Mouse (Mus musculus): ENCODE results near the gene Homer1.

The Homer1 gene

GRCm38 (mm10) chr13:93340555-93341278, 41.3 kb downstream of the Homer1 start:
- DNase-seq (ENCODE audit: low spot score in 2 of 2) = no peak

DNA sequence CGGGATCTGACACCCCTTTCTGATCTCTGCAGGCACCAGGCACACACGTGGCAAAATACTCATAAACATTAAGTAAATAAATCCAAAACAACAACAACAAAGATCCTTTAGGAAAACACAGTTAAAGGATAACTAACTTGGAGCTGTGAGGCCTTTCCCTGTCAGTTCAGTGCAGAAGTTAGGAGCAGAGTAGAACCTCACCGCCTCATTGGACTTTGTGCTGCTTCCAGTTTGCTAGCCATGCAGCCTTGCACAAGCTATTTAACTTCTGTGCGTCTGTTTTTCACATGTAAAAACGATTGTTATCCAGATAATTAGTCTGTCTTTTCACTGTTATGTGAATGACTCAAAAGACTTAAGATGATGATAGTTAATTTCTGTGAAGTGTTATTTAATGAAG, 43.2 kb downstream of the Homer1 start:
- DNase-seq (ENCODE audit: low spot score in 2 of 2) = no peak

DNA sequence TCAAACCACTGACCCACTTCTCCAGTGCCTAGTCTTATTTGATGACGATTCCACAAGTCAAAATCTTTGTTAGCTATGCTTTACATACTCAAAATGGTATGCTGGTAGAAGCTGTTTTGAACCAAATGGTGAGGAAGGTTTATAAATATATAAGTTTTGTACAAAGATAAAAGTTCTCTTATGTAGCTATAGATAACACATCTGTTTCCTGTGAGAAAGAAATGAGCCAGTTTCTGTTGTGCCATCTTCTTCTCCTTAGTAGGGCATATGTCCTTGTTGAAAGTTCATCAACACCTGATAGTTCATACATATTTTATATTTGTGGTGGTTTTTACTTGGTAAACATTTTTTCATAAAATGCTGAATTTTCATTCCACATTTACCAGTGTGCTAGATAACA, 45.0 kb downstream of the Homer1 start:
- DNase-seq (ENCODE audit: low spot score in 2 of 2) = no peak

DNA sequence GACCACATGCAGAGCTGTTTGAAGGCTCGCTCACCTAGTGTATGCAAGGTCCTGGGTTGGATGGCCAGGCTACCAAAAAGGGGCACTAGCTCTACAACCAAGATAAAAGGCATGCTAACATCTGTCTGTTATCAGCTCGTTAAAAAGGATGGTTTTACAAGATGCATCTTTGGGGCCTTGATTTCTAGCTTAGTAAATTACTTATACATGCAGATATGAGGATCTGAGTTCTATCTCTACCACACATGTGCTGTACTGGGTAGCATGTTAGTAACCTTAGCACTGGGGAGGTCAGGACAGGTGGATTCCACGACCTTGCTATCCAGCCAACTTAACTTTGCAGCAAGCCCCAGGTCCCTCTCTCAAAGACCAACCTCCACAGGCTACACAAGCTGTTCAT, 46.4 kb downstream of the Homer1 start:
- DNase-seq (ENCODE audit: low spot score in 2 of 2) = no peak

DNA sequence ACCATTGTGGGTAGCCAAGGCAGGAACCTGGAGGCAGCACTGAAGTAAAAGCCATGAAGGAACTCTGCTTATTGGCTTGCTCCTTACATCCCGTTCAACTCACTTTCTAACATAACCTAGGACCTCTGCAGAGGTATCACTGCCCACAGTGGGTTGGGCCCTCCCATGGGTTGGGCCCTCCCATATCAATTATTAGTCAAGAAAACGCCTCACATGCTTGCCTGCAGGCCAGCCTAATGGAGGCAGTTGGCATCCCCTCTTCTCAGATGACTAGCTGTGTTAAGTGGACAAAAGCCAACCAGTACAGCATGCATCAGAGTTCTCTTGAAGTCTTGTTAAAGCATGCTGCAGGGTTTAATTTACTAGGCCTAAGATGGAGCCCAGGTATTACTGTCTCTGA, 52.6 kb downstream of the Homer1 start:
- no peak for DNase-seq (ENCODE audit: low spot score in 2 of 2)

DNA sequence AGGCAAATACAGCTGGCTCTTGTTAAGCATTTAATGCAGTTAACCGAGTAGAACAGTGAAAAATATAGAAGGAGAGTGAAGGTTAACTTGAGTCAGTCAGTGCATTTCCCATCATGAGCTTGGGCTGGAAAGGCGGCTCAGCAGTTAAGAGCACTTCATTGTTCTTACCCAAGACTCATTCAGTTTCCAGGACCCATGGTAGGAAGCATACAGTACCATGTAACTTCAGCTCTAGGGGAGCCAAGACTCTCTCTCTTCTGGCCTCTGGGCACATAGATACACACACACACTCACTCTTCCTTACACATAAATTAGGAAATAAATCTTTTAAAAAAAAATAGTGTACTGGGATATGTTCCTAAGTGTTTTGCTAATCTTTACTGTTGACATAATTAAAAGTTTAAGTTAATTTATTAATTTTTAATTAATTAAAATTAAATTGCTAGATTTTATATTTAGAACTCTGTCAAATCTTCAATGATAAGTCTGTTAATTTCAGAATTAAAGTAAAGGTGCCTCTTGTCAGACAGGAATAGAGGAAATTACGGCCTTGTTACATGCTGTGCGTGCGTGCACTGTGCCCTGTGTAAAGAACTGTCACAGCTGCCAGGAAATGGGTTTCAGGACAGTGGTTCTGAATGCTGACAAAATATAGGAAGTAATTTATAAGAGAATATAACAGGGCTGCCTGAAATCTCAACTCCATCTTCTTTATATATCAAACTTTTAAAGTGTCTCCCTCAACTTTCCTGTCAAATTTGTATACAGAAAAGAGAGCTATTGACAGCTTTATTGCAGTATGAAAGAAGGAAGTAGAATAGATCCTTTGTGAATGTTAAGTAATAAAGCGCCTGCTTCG, 55.2 kb downstream of the Homer1 start:
- no peak for DNase-seq (ENCODE audit: low spot score in 2 of 2)

DNA sequence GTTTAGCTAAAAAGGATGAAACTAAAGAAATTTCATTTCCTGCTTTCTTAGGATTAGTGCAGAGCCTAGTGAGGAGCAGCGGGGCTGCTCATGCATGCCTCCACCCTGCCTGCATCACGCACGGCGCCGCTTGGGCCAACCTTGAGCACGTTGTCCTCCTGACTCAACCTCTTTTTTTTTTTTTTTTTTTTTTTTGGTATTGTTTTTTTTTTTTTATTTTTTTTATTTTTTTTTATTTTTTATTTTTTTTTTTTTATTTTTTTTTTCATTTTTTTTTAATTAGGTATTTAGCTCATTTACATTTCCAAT, 55.8 kb downstream of the Homer1 start:
- no peak for DNase-seq (ENCODE audit: low spot score in 2 of 2)

DNA sequence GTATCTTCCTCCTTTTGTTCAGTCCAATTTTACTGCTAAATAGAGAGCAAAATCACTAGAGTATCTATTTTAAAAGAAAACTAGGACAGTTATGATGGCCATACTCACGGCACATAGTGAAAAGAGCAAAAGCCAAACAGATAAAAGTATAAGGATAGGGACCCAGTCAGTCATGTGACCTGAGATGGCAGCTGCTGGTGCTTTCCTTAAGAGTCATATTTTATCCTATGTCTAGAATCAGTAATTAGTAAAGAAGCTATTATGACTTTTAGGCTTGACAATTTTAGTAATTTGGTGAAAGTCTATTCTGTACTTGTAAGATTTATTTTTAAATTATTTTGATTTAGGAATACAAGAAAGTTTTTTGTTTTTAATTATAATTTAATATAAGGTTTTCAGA, 59.1 kb downstream of the Homer1 start:
- DNase-seq (ENCODE audit: low spot score in 2 of 2) = no peak

GRCm38 (mm10) chr13:93367555-93367954, 68.1 kb downstream of the Homer1 start:
- no peak for DNase-seq (ENCODE audit: low spot score in 2 of 2)

DNA sequence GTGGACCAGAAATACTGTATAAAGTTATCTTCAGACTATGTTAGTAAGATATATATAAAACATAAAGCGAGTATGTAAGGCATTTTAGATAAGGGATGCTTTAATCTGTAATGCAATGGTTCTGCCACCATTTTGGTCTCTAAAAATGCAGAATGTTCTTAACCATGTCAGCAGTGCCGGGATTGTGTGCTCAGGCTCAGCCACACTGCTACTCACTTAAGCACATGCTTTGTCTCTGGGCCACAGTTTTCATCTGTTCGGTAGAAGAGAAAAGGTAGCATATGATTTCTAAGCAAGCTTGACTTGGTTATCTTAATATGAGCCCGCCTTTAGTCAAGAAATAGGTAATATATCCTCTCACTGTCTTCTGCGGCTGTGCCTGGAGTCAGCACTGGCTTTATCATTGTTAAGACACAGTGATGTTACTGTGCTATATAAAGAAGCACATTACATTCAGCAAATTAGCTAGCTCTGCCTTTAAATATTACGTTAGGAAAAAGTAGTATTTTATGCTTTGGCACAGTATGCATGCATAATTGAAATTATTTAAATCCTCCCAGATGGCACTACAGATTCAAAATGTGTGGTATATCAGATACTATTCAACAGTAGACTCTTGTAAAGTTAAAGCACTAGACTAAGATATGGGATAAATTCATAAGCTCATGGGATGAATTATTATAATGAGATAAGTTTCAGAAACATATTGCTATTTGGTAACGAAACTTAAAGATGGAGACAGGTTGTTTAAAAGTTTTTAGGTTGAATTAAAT, 69.6 kb downstream of the Homer1 start:
- no peak for DNase-seq (ENCODE audit: low spot score in 2 of 2)

DNA sequence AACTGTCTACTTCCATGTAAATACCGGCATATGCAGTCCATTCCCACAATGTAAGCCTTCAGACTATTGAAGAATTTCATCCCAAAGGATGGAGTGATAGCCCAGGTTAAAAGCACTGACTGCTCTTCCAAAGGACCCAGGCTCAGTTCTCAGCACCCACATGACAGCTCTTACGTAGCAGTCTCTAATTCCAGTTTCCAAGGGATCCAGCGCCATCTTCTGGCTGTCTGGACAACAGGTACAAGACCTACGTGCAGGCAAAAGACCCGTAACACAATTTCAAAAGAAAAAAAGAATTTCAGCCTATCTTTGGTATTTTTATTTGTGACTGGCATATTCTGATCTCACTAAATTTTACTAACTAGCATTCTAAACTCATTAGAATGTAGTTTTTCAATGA, 75.0 kb downstream of the Homer1 start:
- DNase-seq (ENCODE audit: low spot score in 2 of 2) = no peak

DNA sequence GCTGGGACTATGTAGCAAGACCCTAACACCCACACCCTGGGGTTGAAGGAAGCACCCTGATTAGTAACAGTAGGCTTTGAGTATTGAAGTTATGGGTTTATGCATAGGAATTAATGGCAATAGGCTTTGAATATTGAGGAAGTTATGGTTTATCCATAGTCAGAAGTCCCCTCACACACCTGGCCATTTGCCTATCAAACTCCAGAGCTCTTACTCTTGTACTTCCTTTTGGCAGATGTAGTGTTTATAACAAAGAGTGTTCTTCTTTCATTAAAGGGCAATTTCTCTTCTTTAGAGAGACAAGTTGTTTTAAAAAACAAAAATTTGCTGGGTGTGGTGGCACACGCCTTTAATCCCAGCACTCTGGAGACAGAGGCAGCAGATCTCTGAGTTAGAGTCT, 79.1 kb downstream of the Homer1 start:
- DNase-seq (ENCODE audit: low spot score in 2 of 2) = no peak

DNA sequence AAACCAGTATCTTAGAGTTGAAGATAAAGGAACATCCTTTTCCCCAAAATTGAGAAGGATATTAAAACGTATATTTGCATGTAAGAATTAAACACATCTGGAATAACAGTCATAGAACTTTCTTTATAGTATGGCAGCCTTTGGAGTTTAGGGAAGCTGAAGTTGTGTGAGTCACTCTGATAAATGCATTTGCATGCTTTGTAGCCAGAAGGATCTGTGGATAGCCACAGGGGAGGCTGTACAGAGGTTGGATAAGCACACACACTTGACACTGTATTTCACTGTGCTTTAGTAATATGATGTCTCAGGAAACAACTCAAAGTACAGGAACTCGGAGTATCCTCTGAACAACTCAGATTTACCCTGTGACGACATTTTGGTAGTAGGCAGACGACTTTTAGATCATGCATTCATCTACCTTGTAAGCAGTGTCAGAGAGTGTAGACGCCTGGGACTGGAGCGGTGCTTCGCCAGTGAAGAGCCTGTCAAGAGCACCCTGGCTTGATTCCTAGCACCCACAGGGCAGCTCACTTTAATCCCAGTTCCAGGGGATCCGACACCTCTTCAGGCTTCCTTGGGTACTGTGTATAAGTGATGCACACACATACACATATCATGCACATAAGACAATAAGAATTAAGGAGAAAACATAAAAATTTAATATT, 81.1 kb downstream of the Homer1 start:
- no peak for DNase-seq (ENCODE audit: low spot score in 2 of 2)

GRCm38 (mm10) chr13:93381301-93381700, 81.9 kb downstream of the Homer1 start:
- DNase-seq (ENCODE audit: low spot score in 2 of 2) = no peak

GRCm38 (mm10) chr13:93383092-93383491, 83.7 kb downstream of the Homer1 start:
- DNase-seq (ENCODE audit: low spot score in 2 of 2) = no peak

DNA sequence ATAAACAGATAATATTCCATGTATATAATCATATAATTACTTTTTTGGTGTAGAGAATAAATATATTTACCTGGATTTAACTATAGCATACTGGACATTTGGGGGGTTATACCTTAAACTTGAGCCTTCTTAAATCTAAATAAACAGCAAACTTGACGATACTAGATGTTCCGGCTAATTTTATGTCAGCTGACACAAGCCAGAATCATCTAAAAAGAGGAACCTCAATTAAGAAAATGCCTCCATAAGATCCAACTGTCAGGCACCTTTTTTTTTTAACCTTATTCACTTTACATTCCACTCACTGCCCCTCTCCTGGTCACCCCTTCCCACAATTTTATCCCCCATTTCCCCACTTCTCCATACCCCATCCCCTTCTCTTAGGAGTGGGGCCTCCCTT, 84.2 kb downstream of the Homer1 start:
- no peak for DNase-seq (ENCODE audit: low spot score in 2 of 2)

GRCm38 (mm10) chr13:93384481-93384880, 85.0 kb downstream of the Homer1 start:
- no peak for DNase-seq (ENCODE audit: low spot score in 2 of 2)

DNA sequence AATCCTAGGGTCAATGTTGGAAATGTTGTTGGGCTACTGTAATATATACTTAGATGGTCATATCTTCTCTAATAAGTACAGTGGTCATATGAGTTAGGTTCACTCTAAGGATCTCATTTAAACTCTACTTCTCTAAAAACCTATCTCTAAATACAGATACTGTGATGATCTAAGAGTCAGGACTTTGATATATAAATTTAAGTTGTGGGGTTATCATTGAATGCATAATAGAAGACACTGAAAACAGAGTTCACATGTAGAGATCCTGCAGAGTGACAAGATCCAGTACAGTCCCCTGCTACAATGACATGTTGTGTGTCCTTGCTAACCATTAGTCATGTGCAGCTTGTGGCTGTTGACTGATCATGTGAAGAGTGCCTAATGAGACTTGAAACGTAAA, 85.7 kb downstream of the Homer1 start:
- no peak for DNase-seq (ENCODE audit: low spot score in 2 of 2)

GRCm38 (mm10) chr13:93387440-93387839, 88.0 kb downstream of the Homer1 start:
- DNase-seq (ENCODE audit: low spot score in 2 of 2) = no peak

DNA sequence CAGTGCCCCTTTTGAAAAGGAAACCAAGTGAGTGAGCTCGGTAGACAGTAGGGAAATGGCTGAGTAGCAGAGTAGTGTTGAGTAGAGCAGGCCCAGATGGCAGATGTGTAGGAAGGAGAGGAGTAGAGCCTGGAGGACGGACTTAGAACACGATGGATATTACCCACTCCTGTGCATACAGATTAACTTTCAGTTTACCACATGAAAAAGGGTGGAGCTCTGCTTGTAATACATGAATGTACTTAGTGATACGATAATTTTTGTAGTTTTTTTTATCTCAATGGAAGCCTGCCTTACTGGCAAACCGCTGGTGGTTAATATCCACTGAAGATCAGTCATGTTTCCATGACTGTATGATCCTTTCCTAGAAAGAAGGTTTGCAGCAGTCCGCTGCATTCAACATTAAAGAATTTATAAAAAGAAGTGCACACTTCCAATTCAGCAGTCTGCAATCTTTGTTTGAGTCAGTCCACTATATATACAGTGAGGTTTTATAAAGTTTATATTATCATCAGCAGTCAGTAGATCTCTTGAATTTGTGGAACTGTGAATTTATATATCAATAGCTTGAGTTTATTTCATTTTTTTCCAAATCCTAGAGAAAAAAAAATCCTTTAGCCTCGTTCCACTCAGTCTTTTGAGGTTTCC, 89.3 kb downstream of the Homer1 start:
- DNase-seq (ENCODE audit: low spot score in 2 of 2) = no peak

GRCm38 (mm10) chr13:93389242-93389625, 89.8 kb downstream of the Homer1 start:
- no peak for DNase-seq (ENCODE audit: low spot score in 2 of 2)
